Mouse (Mus musculus): ENCODE measurements around the gene Rsph3a. TPM values are rescaled to one million over a fixed set of nuclear protein-coding genes. Genes with fewer than 3 reads are reported as not detected.
"Not testable (repeated sequence)": the region's sequence is repeated elsewhere in the genome, so short reads cannot be mapped to it uniquely, and the experiment has no call there.

Gene Rsph3a
- polyA plus RNA-seq, 2 experiments, result 40.4 to 56.4 TPM

DNA sequence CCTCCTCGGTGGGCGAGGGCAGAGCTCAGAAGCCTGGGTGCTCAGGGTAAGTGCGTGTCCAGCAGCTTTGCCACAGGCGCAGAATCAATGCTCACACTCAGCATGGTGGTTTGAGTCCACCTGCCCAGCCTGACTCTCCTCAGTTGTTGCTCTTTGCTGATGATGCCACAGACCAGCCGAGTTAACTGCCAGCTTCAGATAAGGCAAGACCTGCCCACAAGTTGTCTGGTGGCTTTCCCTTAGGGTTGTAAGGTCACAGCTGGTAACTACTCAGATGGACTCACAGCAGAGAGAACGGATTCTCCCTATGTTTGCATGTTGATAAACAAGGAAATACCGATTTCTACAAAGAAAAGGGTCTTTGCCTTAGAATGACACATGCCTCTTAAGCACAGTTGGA is 64.2 kb downstream of the Rsph3a start:
- not testable (repeated sequence) for H3K4me3 ChIP-seq (replicated peaks; ENCODE audit: low read length); H3K4me2 ChIP-seq (replicated peaks; ENCODE audit: low read depth, low read length, severe bottlenecking); H3K36me3 ChIP-seq (ENCODE audit: control insufficient read depth, insufficient read depth, low read length); H3K4me1 ChIP-seq (ENCODE audit: control insufficient read depth, insufficient read depth, low read length); H3K27me3 ChIP-seq (ENCODE audit: control insufficient read depth, insufficient read depth, low read length); H3K9ac ChIP-seq (ENCODE audit: low read depth, low read length, severe bottlenecking); ATAC-seq (ENCODE audit: low FRiP score, low read depth); DNase-seq (ENCODE audit: low spot score); H3K27ac ChIP-seq (replicated peaks; ENCODE audit: low read depth, low read length); H3K9me3 ChIP-seq (ENCODE audit: control insufficient read depth, low read length)
- 92% methylated on average over 3 of the region's 7 CpGs for WGBS

DNA sequence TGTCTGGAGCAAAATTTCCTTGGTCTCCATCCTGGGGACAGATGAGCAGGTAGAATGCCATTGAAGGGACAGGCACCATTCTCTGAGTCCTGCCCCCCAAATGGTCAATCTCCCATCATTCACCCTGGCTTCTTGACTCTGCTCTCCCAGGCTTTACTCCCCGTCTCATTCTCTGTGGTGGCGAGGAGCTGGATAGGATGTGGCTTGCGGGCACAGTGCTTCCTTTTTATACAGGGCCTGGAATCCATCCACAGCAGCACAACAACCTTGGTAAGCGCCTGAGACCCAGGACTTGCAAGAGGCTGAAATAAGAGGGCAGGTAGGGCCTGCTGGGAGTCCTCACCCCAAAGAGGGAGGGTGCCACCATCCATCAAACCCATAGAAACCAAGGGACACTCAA is 68.6 kb downstream of the Rsph3a start:
- not testable (repeated sequence) for H3K4me1 ChIP-seq (ENCODE audit: control insufficient read depth, insufficient read depth, low read length); H3K9me3 ChIP-seq (ENCODE audit: control insufficient read depth, low read length); ATAC-seq (ENCODE audit: low FRiP score, low read depth); H3K4me2 ChIP-seq (replicated peaks; ENCODE audit: low read depth, low read length, severe bottlenecking); H3K36me3 ChIP-seq (ENCODE audit: control insufficient read depth, insufficient read depth, low read length); H3K9ac ChIP-seq (ENCODE audit: low read depth, low read length, severe bottlenecking); H3K4me3 ChIP-seq (replicated peaks; ENCODE audit: low read length); H3K27ac ChIP-seq (replicated peaks; ENCODE audit: low read depth, low read length); H3K27me3 ChIP-seq (ENCODE audit: control insufficient read depth, insufficient read depth, low read length); DNase-seq (ENCODE audit: low spot score)
- WGBS, result 100% methylated on average over 2 of the region's 4 CpGs

DNA sequence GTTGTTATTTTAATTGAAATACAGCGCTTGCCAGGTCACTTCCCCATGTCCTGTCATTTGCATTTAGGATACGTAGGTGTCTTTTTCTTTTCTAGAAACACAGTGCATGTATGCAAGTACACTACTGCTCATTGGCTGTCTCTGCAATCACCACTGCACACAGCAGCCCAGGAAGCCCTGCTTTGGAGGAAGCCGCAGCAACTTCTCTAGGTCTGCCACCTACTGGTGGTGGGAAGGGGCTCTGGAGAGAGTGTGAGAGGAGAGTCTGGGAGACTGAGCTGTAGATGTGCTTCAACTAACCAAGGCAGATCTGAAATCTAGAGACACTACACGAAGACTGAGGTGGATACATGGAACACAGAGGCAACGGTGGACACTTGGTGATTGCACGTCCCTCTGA is 77.3 kb downstream of the Rsph3a start:
- H3K27ac ChIP-seq (replicated peaks; ENCODE audit: low read depth, low read length); ATAC-seq (ENCODE audit: low FRiP score, low read depth); H3K4me3 ChIP-seq (replicated peaks; ENCODE audit: low read length); H3K9me3 ChIP-seq (ENCODE audit: control insufficient read depth, low read length); H3K36me3 ChIP-seq (ENCODE audit: control insufficient read depth, insufficient read depth, low read length); H3K4me2 ChIP-seq (replicated peaks; ENCODE audit: low read depth, low read length, severe bottlenecking); H3K9ac ChIP-seq (ENCODE audit: low read depth, low read length, severe bottlenecking); H3K4me1 ChIP-seq (ENCODE audit: control insufficient read depth, insufficient read depth, low read length); H3K27me3 ChIP-seq (ENCODE audit: control insufficient read depth, insufficient read depth, low read length); DNase-seq (ENCODE audit: low spot score): not testable (repeated sequence)
- no CpG with 5 or more reads among the region's 6 CpGs for WGBS

DNA sequence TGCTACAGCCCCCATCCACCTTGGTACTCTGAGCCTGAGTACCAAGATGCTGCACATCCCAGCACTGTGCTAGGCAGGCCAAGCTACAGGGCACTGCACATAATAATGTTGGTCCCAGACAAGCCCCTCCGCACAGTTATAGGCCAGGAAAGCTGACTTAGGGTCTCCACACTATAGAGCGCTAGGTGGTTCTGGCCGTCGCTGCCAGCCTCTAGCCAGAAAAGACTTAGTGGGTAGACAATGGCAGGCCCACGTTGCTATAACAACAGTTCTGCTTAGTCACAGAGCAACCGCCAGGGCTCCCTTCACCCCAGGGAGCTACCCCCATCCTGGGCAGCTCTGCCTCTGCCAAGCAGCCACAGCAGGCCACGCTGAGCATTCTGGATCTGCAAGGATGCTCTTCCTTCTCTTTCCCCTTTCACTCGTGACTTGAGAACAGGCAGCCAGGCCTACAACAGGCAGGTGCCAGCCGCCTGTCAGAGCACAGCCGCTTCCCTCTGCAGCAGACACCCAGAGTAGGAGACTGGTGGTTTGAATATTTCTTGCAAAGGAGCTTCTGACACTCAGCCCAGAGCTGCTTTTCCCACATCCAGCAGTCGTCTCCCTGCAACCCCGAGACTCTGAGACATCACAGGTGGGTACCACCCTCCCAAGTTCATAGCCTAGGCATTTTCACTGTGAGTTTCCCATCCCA is 82.2 kb downstream of the Rsph3a start:
- H3K36me3 ChIP-seq (ENCODE audit: control insufficient read depth, insufficient read depth, low read length); DNase-seq (ENCODE audit: low spot score); ATAC-seq (ENCODE audit: low FRiP score, low read depth); H3K9ac ChIP-seq (ENCODE audit: low read depth, low read length, severe bottlenecking); H3K4me1 ChIP-seq (ENCODE audit: control insufficient read depth, insufficient read depth, low read length); H3K27ac ChIP-seq (replicated peaks; ENCODE audit: low read depth, low read length); H3K27me3 ChIP-seq (ENCODE audit: control insufficient read depth, insufficient read depth, low read length); H3K4me2 ChIP-seq (replicated peaks; ENCODE audit: low read depth, low read length, severe bottlenecking); H3K4me3 ChIP-seq (replicated peaks; ENCODE audit: low read length); H3K9me3 ChIP-seq (ENCODE audit: control insufficient read depth, low read length): not testable (repeated sequence)
- WGBS, result no CpG with 5 or more reads among the region's 12 CpGs

Other genes starting within 250 kb of the Rsph3a start
- 58.4 and 61.9 TPM in 2 replicates for gene Fndc1, start 118.3 kb upstream of the Rsph3a start, polyA plus RNA-seq (2012; rRNA removed)
- gene Fndc1, start 118.3 kb upstream of the Rsph3a start, polyA plus RNA-seq (2014; fragmentation: Nextera tagmentation; extraction: Ambion mirVana), result 71.7 and 82.3 TPM in 2 replicates
- 0.64 TPM in 2 replicates for gene Tagap, start 19.6 kb upstream of the Rsph3a start, polyA plus RNA-seq (2012; rRNA removed)
- gene Tagap, start 19.6 kb upstream of the Rsph3a start, polyA plus RNA-seq (2014; fragmentation: Nextera tagmentation; extraction: Ambion mirVana), result 0.65 and 1.1 TPM in 2 replicates
- 0.28 and 0.74 TPM in 2 replicates for gene Gm49673, start 202.2 kb downstream of the Rsph3a start, polyA plus RNA-seq (2012; rRNA removed)
- not detected in 2 replicates for gene Gm49673, start 202.2 kb downstream of the Rsph3a start, polyA plus RNA-seq (2014; fragmentation: Nextera tagmentation; extraction: Ambion mirVana)
- gene Rnaset2a, start 202.5 kb downstream of the Rsph3a start, polyA plus RNA-seq (2012; rRNA removed), result 29.4 and 31.4 TPM in 2 replicates
- gene Rnaset2a, start 202.5 kb downstream of the Rsph3a start, polyA plus RNA-seq (2014; fragmentation: Nextera tagmentation; extraction: Ambion mirVana), result 29.3 and 29.5 TPM in 2 replicates
- gene Fgfr1op, start 219.9 kb downstream of the Rsph3a start, polyA plus RNA-seq (2012; rRNA removed), result 12.5 and 16.4 TPM in 2 replicates
- 30.7 and 32.5 TPM in 2 replicates for gene Fgfr1op, start 219.9 kb downstream of the Rsph3a start, polyA plus RNA-seq (2014; fragmentation: Nextera tagmentation; extraction: Ambion mirVana)

Measured in limb, embryonic 14.5 days (tissue).